Mouse (Mus musculus) heart, postnatal 36 days (tissue): ENCODE data around the gene Cyp2t4. TPM values are rescaled to one million over a fixed set of nuclear protein-coding genes. Genes with fewer than 3 reads are reported as not detected.

Experiments
- microRNA-seq, 2 experiments: library from miRNA; unstranded; fragments of <30 nt; microRNA quantifications; one replicate each; pipeline ENCODE4 v1.2.0; 2021; ENCODE audit warnings: borderline number of aligned reads in 2 of 2
- total RNA-seq, 2 experiments: library from RNA; stranded (reverse); gene quantifications; 2 replicates each; pipeline ENCODE4 v1.2.3; 2021

Gene Cyp2t4
- total RNA-seq, 2 experiments from 2014 or later = not detected

Small RNAs within 50 kb of the gene (microRNA-seq; reads per million reads assigned to microRNA genes)
- gene Mir1191 = 0 to 0.72 reads per million in 2 experiments
- 0 reads per million in 2 experiments for gene Mir3101

Other genes starting within 250 kb of the Cyp2t4 start
- gene Cyp2a22, start 214.3 kb upstream of the Cyp2t4 start, total RNA-seq = not detected
- gene Cyp2a12, start 124.6 kb upstream of the Cyp2t4 start, total RNA-seq = not detected
- gene Cyp2f2, start 33.8 kb upstream of the Cyp2t4 start, total RNA-seq = under 1 TPM; 0.22 to 0.43 TPM
- 10 to 100 TPM; 59.3 to 61.7 TPM for gene Egln2, start 13.1 kb downstream of the Cyp2t4 start, total RNA-seq
- gene Rab4b, start 25.2 kb downstream of the Cyp2t4 start, total RNA-seq = 10 to 100 TPM; 14.5 to 15.7 TPM
- not detected for gene Gm21983, start 27.4 kb downstream of the Cyp2t4 start, total RNA-seq
- not detected for gene Mia, start 27.4 kb downstream of the Cyp2t4 start, total RNA-seq
- 10 to 100 TPM; 16.3 to 16.6 TPM for gene BC024978, start 42.1 kb downstream of the Cyp2t4 start, total RNA-seq
- 10 to 100 TPM; 35.4 to 41.9 TPM for gene Snrpa, start 42.6 kb downstream of the Cyp2t4 start, total RNA-seq
- gene Itpkc, start 74.9 kb downstream of the Cyp2t4 start, total RNA-seq = 1 to 10 TPM; 5.1 to 5.6 TPM
- gene Coq8b, start 79.3 kb downstream of the Cyp2t4 start, total RNA-seq = 10 to 100 TPM in 1 of 2 experiments, 1 to 10 TPM in 1; 8.8 to 11.2 TPM
- 1 to 10 TPM; 5.7 to 6.1 TPM for gene Numbl, start 104.7 kb downstream of the Cyp2t4 start, total RNA-seq
- gene Ltbp4, start 184.0 kb downstream of the Cyp2t4 start, total RNA-seq = 100 to 1,000 TPM; 207 to 236 TPM
- gene Shkbp1, start 202.3 kb downstream of the Cyp2t4 start, total RNA-seq = 1 to 10 TPM; 6.5 to 7.5 TPM
- not detected for gene Gm20479, start 203.7 kb downstream of the Cyp2t4 start, total RNA-seq